Mouse (Mus musculus) CD8-positive naive resting alpha-beta T cell, adult 2 months (primary cell): ENCODE data around the gene Vmn2r41.
"Not testable (repeated sequence)": the region's sequence is repeated elsewhere in the genome, so short reads cannot be mapped to it uniquely, and the experiment has no call there.

Experiments used
- DNase-seq, 2 experiments: peaks; one replicate each; pipeline ENCODE4 v3.0.0; 2022; ENCODE audit warnings: low read depth in 2 of 2, low spot score in 2 of 2

Gene Vmn2r41

DNA sequence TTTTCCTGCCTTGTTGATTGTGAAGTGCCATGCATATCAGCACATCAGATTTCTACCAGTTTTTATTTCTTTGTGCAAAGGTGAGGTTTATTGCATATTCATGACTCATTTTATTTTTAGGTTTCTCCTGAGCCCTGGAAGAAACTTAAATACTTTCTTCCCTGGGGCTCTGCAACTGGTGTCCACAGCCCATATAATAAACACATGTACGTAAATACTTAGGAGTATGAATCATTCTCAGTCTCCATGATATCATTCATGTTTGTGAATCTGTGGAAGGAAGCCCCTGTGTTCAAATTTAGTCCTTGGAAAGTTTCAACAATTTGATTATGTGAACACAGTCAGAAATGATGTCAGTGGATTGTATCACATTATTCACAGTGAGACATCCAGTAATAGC lies at the start of gene Vmn2r41:
Gene Vmn2r41, minus strand, starts transcription at position 101 of the 400 bp plus-strand sequence.
- DNase-seq = not testable (repeated sequence)

DNA sequence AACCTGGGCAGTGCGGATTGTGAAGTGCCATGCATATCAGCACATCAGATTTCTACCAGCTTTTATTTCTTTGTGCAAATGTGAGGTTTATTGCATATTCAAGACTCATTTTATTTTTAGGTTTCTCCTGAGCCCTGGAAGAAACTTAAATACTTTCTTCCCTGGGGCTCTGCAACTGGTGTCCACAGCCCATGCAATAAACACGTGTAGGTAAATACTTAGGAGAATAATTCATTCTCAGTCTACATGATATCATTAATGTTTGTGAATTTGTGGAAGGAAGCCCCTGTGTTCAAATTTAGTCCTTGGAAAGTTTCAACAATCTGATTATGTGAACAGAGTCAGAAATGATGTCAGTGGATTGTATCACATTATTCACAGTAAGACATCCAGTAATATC lies 38.8 kb upstream of the Vmn2r41 start, which contains the start of gene Vmn2r42:
Gene Vmn2r42, minus strand, starts transcription at position 101 of the 400 bp plus-strand sequence.
- not testable (repeated sequence) for DNase-seq

DNA sequence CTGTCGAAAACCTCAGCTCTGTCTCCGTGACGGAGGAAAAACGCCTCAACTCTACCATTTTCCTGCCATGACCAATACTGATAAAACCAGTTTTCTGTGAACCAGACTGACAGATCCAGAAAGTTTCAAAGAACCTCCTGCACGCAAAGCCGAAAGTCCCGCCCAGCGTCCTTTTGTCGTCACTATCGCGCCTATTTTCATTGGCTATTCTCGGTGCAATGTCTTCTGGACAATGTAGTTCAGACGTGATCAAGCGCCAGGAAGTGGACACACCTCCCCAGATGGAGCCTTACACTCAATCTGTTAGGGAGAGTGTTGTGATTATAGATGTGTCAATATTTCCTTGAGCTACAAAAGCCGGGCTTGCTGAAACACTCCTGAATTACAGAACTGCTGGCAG lies 68.6 kb downstream of the Vmn2r41 start:
- DNase-seq = not testable (repeated sequence)
